Mouse (Mus musculus): ENCODE results near the gene Olfr347.

Olfr347 gene

DNA sequence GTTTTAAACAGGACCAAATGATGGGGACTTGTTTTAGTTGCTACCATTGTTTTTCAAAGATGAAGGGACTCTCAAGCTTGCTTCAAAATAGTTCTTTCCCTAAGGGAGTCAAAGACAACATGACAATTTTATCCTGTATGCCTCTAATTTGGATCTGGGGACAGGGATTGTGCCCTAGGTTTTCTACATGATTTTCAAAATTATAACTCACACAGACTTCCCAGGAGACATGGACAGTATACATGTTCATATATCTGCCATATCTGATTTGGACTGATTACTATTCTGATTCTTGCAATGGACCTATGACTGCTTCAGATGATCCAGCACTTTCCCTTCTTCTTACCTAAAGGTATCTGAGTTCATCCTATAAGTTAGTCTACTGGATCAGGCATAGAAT lies at the start of gene Olfr347:
TSS of gene Olfr347 (plus strand) at position 301 of the 400 bp plus-strand sequence.
- DNase-seq (ENCODE audit: low spot score): no peak

DNA sequence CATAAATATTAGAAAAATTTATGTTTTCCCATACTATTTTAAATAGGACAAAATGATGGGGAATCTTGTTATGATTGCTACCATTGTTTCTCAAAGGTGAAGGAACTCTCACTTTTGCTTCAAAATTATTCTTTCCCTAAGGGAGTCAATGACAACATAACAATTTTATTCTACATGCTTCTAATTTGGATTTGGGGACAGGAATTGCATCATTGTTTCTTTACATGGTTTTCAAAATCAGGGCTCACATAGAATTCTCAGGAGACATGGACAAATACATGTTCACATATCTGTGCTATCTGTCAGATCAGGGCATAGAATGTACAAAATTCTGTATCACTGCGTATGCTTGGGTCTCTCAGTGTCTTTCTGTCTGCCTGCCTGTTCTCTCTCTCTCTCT lies 46.2 kb upstream of the Olfr347 start, which contains the start of gene Olfr346:
TSS of gene Olfr346 (plus strand) at position 301 of the 400 bp plus-strand sequence.
- DNase-seq (ENCODE audit: low spot score): no peak

DNA sequence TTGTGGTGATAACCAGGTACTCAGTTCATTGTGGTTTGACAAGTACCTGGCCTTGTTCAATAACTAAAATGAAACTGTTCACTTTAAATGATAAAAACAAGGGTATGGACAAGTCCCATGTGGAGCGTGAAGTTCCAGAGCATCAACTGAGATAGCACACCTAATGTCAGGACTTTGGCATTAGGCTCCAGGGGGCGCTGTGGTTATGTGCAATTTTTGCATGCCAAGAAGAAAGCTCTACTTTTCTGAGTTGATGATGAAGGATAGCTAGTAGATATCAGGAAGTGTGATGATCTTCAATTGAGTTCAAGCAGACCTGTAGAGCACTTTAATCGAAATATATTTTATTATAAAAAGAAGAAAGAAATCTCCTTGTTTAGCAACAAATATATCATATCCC lies 4.5 kb downstream of the Olfr347 start:
- no peak for DNase-seq (ENCODE audit: low spot score)

DNA sequence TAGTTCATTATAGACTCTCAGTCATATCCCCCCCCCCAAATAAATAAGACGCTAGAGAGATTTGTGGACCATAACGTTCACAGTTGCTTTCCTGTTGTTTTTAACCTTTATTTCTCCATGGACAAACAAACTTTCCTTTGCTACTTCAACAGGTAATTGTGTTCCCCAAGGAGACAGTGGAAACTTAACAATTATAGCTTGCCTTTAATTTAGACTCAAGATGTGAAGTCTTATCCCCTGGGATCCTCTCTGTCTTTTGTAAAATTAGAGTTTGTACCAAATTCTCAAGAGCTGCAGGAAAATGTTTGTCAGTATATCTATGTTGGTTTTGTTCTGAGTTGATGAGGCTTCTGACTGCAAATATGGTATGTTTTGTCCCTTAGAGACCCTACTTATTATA lies 52.3 kb downstream of the Olfr347 start, which contains the start of gene Olfr348:
TSS of gene Olfr348 (plus strand) at position 301 of the 400 bp plus-strand sequence.
- no peak for DNase-seq (ENCODE audit: low spot score)
